Mouse (Mus musculus) left cerebral cortex, adult 18-20 months (tissue): Measurements from ENCODE around the gene Sstr4. TPM values are rescaled to one million over a fixed set of nuclear protein-coding genes. Genes with fewer than 3 reads are reported as not detected.

Experiments
- DNase-seq, 2 experiments: peaks; one replicate each; pipeline ENCODE4 v3.0.0; 2021 to 2022; ENCODE audit warnings: low spot score in 2 of 2, mixed read lengths in 1 of 2
- total RNA-seq, 2 experiments: library from RNA; stranded (reverse); gene quantifications; 2 replicates each; pipeline ENCODE4 v1.2.3; 2021

The Sstr4 gene
- total RNA-seq, 2 experiments from 2014 or later, result 27.4 to 35.5 TPM

- DNase-seq, result no peak
These were observed 32.4 kb downstream of the Sstr4 start for GRCm38 (mm10) chr2:148427553-148427952.

GRCm38 (mm10) chr2:148428523-148428922 is 33.4 kb downstream of the Sstr4 start:
- DNase-seq, result no peak

- no peak for DNase-seq
These were observed 33.9 kb downstream of the Sstr4 start for GRCm38 (mm10) chr2:148429001-148429505.

GRCm38 (mm10) chr2:148430941-148431340 is 35.8 kb downstream of the Sstr4 start:
- no peak for DNase-seq

GRCm38 (mm10) chr2:148432346-148432745 is 37.2 kb downstream of the Sstr4 start:
- no peak for DNase-seq

GRCm38 (mm10) chr2:148436285-148436684 is 41.1 kb downstream of the Sstr4 start:
- no peak for DNase-seq

GRCm38 (mm10) chr2:148439691-148440276 is 44.6 kb downstream of the Sstr4 start:
- no peak for DNase-seq

- DNase-seq, result no peak
These were observed 46.3 kb downstream of the Sstr4 start for GRCm38 (mm10) chr2:148441421-148441820.

- no peak for DNase-seq
These were observed 47.0 kb downstream of the Sstr4 start for GRCm38 (mm10) chr2:148442172-148442571.

- DNase-seq, result no peak
These were observed 47.6 kb downstream of the Sstr4 start for GRCm38 (mm10) chr2:148442710-148443109.

- no peak for DNase-seq
These were observed 48.3 kb downstream of the Sstr4 start, which contains the start of gene Cd93 for GRCm38 (mm10) chr2:148443249-148443958. Gene Cd93 (minus strand): TSS chr2:148443563.

- no peak for DNase-seq
These were observed 49.3 kb downstream of the Sstr4 start for GRCm38 (mm10) chr2:148444472-148444871.

- no peak for DNase-seq
These were observed 50.5 kb downstream of the Sstr4 start for GRCm38 (mm10) chr2:148445616-148446015.

Other genes with a start within 250 kb of the Sstr4 start
- gene Thbd, start 12.8 kb downstream of the Sstr4 start, total RNA-seq, result 10 to 100 TPM; 11.4 to 20.3 TPM
- 1 to 10 TPM; 4.6 to 5.3 TPM for gene Cd93, start 48.2 kb downstream of the Sstr4 start, total RNA-seq